ENCODE assay signal across 19 mouse cellular contexts in genomic region chr13:59244622-59245021, GRCm38 (mm10).
"Had no signal": no experiment of that assay in that cellular context is flagged by ENCODE, and none has a peak within 500 bp of the region (broad histone marks: within the 10 kb centered on the region; RNA-seq: fewer than 3 reads in every experiment).

No protein-coding gene starts in this region.

- H3K4me3 ChIP-seq: kidney, embryonic 15.5 days; left cerebral cortex, adult 2 months; limb, embryonic 10.5 days; limb, embryonic 13.5 days; liver, embryonic 13.5 days; stomach, embryonic 15.5 days had no signal

- H3K9me3 ChIP-seq: kidney, embryonic 15.5 days; limb, embryonic 10.5 days; limb, embryonic 13.5 days; liver, embryonic 13.5 days; stomach, embryonic 15.5 days had no signal

- ATAC-seq: liver, postnatal 0 days; lung, postnatal 0 days had no signal

- H3K36me3 ChIP-seq: kidney, embryonic 15.5 days; limb, embryonic 10.5 days; limb, embryonic 13.5 days; liver, embryonic 13.5 days; stomach, embryonic 15.5 days had no signal

- DNase-seq: kidney, adult 8-10 months; kidney, postnatal 10 days; kidney, postnatal 36 days; layer of hippocampus, postnatal 36 days; liver; liver, embryonic 13.5 days; liver, postnatal 0 days; lung, embryonic 14.5 days; midbrain, embryonic 14.5 days; right cerebral cortex, postnatal 25 days; spleen, adult 18-20 months; thymus, postnatal 36 days had no signal

- H3K27ac ChIP-seq: kidney, embryonic 15.5 days; left cerebral cortex, adult 2 months; limb, embryonic 10.5 days; limb, embryonic 13.5 days; liver, embryonic 13.5 days; macrophage; stomach, embryonic 15.5 days had no signal

- H3K4me1 ChIP-seq: kidney, embryonic 15.5 days; liver, embryonic 13.5 days; stomach, embryonic 15.5 days had no signal

- H3K27me3 ChIP-seq: kidney, embryonic 15.5 days; limb, embryonic 13.5 days; liver, embryonic 13.5 days; stomach, embryonic 15.5 days had no signal
